Mouse (Mus musculus): ENCODE measurements at regions not wholly inside any gene's neighbourhood (a gene's known extent, or its start where the extent isn't known, plus 50 kb on each side); places are given as distances from the start of the nearest gene placed in this dataset.
A peak's percentile ranks its signal among the peaks of the same experiment; 100 is the strongest.

DNA sequence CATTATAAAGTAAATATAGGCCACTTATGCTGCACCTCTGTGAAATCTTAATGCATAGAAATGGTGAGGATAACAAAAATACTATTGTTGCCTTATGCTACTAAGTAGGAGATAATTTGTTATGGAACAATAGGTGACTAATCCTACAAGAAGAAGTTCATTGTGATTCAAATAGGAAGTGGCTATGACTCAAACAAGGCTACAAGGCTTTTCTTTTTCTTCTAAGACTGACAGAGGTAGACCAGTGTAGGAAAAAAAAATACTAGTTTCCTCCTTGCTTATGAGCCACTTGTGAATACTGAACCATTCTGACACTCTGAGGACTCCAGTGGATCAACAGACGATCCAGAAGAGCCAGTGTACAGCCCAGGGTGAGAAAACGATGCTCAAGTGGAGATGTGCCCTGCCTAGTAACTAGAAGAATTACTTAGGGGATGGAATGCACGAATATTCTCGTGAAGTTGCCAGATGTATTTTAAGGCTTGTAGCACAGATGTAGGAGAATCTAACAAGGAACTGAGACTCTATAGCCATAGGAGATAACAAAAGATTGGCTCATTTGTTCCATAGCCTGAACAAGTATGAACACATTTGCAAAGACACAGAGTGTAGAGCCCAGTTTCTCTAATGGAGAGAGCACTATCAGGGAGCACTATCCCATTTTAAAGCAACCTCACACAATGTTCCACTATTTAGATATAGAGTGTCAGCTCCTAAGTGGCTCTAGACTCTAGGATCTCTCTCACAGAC, 60.3 kb downstream of the Fzd1 start:
- no peak for DNase-seq

DNA sequence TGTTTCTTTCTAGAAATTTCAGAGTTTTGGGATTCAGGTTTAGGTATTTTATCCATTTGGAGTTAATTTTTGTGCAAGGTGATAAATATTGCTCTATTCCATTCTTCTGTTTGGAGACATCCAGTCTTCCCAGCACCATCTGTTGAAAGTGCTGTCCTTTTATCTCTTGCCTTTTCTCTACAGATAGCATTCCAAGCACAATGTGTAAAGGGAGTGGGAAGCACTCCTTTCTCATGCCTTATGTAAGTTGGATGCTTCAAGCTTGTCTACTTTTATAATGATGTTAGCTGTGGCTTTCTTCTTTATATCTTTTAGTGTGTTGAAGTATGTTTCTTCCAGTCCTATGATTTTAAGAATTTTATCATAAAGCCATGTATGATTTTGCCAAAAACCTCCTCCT, 61.1 kb downstream of the Fzd1 start:
- DNase-seq: no peak

DNA sequence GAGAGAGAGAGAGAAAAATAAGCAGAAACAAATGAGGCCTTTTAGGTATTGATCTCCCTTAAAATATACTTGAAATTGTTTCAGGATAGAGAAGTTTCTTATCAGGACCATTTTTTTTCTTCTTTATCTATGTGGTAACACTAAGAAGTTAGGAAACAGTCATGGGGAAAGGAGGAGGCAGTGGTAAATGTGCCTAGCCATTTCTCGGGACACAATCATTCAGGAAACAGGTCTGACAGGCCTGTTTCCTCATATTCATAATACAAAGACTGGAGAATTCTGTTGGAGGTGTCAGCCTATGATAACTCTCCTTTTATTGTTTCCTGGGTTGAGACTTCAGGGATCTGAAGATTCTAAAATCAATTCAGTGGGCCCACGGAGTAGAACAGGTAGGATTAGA, 68.7 kb downstream of the Fzd1 start:
- no peak for DNase-seq

DNA sequence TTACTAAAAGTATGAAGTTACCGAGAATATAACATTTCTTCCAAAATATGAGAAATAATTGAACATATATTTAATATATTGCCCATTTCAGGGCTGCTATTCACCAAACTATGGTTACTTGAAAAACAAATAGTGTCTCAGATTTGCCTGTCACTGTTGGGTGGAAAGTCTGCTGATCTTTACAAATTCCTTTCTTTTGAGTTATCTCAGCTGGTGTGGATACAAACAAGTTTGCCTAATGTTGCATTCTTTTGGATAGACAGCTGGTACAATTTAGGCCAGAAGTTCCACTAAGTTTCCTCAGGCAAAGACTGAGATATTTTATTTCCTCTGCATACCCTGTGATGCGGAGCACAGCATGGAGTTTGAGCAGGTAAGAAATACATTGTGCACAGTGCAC, 82.5 kb downstream of the Fzd1 start:
- DNase-seq: no peak

DNA sequence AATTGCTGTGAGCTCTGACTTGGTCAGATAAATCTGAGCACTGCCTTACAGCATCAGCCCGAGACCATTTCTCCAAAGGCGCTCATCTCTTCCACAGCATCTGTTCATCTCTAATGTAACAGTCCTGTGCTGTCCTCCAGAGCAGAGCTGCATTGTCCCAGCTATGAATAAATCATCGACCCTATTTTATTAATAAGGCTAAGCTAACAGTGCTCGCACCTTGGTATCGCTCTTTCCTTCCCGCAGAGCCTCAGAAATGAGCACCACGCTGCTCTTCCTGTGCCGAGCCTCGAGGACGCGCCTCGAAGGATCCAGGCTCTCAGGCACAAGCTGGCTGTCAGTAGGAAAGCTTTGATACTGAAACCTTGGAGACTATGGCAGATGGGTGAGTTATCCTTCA, 91.5 kb downstream of the Fzd1 start:
- DNase-seq: no peak

DNA sequence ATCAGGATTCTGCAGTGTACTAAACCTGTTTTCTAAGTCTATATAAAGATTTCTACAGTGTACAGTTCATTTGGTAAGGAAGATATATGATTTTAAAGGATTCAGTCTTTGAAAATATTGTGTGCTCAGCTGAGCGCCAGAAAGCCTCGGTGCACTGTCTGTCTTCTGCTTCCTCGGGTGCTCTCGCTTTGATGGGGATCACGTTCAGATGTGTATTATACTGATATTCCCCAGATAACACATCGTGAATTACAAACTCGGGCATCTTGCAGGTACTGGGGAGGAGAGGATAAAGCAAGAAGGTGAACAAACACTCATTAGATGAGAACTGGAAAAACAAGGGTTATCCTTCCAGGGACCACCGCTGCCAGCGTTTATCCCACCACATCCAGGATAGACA, 91.9 kb downstream of the Fzd1 start:
- no peak for DNase-seq

DNA sequence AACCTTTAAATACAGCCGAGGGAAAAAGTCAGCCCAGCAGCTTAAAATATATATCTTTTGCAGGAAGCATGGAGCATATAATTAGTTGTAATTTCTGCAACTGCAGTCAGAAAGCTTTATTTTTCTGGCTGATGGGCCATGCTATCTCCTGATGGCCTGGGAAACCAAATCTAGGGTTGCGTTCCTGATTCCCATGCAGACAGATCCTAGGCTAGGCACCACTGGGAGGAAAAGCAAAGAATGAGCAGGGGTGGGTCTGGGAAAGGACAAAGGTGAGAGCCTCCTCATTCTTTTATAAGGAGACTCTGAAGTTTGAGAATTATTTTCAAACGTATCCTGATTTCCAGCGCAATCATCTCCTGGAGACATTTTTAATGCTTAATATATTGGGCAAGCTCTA, 92.9 kb downstream of the Fzd1 start:
- DNase-seq: no peak

DNA sequence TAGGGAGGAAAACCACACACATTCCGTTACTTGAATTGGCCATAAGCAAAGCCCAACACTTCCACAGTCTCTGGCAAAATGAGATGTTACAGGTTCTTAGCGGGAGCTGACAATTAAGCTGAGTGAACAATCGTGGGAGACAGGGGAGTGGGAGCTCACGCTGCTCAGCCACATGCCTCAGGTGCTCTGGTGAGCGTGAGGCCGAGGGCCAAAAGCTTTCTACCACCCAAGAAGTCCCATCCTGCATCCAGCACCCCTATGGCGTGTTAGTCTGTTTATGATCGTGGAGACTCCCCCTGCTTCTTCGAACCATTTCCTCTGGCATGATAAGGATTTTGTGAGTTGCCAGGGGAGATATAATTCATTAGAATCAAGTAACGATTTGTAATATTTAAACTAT, 93.3 kb downstream of the Fzd1 start:
- DNase-seq: no peak

DNA sequence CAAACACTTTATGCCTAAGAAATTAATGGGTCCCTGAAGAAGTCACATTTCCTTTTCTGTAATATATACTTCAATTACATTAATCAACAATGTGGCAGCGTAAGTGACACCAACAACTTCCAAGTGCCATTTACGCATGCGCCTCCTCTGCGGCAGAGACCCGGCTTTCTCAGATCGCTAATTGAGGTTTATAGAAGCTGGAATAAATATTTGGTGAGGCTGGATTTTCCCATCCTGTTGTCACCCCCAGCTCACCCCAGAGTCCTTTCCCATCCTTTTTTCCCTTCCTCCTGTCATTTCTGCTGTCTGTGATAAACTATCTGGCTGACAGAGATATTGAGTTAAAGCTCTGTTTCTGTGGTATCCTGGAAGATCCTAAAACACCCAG, 95.6 kb downstream of the Fzd1 start:
- DNase-seq: peak; percentile 23

DNA sequence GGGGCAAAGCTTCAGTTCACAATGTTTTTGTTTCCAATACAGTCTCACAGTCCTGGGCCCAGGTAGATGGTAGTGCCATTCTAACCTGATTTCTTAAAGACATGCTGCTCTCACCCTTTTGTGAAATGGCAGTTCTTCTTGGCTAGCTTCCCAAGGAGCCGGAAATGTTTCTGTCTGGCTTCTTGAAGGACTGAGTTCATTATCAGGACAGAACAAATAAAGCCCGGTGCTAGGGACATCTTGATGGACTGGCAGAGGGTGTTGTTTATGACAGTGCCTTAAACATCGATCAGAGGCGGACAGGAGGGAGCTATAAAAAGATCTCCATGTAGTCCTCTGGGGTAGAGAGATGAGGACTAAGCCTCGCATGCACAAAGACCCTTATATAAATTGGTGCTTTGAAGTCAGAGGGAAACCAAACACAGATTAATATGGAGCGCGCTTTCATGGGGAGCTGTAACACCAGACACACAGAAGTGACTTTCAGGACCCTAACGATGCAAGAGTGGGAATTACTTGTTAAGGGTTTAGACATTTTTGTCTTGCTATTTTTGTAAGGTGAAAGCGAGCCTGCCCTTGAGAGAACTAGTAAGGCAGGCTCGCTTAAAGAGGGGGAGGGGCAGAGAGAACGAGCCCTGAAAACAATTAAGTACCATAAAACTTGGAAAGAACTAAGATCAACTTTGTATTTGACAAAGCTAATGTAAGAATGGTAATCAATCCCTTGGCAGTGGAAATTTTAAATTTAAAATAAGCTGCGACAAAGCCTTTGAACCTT, 96.2 kb downstream of the Fzd1 start:
- DNase-seq: peak; percentile 37

DNA sequence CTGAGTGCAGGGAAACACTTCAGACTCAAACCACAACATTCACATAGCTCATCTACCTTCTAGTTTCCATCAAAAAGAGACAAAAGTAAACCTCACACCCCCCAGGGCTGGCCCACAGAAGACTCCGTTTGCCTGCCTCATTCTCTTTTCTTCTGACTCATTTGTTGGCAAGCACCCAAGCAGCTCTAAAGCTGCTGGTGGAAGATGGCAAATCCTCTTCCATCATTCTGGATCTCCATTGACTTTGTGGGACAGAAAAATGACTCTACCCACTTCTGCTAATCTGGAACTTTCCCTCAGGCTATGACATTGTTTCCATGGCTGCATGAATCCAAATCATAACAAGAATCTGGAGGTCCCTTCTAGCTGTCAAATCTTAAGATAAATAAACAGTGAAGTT, 99.9 kb downstream of the Fzd1 start:
- DNase-seq: peak; percentile 27

DNA sequence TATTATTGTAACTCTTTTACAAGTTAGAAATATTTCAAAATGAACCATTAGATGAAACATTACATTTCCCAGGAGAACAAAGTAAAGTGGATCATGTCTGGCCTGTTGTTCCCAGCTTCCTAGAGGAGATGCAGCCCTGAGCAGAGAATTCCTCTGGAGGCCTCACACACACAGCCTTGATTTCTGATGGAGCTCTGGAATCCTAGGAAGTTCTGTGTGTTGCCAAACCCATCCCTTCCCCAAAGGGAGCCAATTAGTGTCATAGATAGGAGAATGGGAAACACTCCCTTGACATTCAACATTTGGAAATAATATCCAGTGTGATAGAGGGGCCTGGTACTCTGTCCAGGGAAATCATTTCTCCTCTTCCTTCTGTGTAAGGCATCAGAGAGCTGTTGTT, 103.6 kb downstream of the Fzd1 start:
- DNase-seq: no peak

DNA sequence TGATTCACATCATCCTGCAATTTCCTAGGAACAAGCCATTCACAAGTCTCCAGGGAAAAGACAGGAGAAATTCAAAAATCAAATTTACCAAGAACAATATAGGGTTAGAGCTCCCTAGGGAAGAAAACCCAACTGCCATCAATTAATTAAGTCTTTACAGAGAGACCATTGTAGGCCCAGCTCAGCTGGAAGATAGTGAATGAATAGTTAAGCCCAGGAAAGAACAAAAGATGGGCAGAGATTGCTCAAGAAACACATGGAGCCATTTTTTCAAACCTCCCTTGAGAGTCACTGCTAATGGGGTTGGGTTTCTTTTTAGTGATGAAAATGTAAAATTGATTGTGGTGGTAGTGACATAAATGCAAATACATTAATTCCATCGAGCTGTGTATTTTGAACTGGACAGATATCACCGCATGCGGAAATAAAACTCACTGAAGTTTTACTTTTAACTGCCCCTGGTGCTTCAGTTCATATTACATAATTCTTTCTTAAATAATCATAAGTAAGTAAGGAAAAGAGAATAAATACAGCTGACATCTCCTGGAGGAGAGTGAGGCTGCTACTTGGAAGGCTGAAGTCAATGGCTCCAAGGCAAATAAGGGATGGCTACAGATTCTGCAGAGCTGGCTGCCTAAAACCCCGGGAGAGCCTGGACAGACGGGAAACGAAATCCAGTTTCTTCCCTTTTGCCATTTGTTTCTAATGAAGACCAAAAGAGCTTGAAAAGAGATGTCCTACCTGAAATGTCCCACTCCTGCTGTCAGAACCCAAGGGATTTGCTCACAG, 106.5 kb downstream of the Fzd1 start:
- DNase-seq: no peak

DNA sequence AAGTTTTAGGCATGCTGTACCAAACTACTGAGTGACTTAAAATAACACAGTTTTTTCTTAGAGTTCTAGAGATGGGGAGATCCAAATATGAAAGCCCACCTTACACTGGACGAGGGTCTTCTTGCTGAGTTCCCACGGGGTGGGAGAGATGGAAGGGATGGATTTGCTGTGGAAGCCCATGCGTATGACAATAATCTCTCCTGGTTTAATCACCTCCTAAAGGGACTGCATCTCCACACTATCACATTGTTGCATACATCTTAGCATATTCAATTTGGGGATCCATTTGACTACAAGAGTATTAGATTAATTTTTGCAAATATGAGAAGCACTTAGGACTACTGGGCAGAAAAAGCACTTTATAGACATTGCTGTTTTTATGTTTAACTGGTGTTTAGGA, 107.1 kb downstream of the Fzd1 start:
- no peak for DNase-seq

DNA sequence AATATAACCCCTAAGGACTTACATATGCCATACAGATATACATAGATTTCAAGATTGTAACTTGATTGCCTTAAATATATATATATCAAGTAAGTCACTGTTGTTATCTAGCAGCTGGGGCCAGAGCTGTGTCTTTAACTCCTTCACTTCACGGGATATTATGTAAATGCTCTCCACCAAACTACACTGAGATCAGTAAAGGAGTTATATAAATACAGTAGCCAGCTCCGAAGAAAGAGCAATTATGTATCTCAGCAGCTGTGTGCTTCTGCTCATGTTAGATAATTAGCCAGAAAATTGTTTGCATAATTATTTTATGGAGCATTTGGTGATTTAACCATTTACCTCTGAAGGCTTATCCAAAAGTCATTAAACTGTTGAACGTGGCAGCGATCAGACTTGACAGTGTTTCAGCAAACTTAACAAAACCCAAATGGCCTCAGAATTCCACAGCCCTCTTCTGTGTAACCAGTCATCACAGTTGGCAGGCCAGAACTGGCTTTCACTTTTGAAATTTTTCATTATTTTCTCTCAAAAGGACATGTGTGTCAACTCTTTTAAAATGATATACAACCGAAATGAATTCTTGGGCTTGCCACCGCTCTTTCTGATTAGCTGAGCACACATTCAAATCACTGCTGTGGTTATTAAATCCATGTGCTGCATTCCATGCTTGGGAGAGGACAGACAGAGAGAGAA, 107.8 kb downstream of the Fzd1 start:
- DNase-seq: no peak

DNA sequence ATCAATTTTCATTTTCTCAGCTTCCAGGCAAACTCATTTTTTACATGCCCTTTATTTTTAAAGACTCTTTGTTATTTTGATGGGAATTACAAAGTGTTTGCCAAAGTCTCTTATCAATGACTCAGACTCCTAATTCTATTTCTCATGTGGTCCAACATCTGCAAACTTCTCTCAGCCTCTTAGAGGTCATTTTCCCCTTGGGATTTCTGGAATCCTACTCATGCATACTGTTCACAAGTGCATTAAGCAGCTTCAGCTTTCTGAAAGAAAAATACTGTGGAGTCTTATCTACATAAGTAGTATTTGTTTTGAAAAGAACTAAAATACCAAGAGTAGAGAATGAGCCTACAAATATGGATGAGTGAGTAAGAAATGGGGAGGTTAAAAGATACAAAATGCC, 116.8 kb downstream of the Fzd1 start:
- no peak for DNase-seq

DNA sequence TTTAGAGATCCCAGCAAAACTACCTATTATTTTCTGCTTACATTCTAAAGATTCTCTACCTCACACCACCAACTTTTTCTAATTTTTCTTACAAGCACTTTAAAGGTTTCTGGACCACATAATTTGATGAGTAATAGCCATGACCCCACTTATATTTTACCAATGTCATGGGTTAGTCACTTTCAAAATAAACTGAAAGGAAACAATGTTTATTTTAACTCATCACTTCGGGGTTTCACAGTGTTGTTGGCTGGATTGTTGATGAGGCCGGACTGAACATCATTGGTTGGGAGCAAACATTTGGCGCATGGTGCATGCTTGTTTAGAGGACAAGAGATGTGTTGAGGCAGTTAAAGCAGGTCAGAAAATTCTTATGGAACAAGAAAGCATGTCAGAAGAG, 124.1 kb downstream of the Fzd1 start:
- DNase-seq: no peak

DNA sequence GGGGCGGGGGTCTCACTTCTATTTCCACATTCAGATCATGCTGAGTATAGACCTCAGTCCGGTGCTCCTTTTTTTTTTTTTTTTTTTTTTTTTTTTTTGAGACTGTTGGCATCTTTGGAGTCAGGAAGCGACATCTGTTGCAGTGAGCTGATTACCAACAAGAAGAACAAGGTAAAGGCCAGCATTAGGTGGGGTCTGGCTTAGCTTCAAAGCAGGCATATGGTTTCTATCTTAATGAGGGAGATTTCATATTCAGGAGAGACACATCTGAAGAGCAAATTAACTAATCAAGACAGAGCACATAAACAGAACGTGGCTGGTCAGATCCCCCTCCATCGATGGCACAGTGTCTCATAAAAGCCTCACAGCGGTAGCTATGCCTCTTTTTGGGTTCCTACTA, 132.6 kb downstream of the Fzd1 start:
- DNase-seq: no peak

DNA sequence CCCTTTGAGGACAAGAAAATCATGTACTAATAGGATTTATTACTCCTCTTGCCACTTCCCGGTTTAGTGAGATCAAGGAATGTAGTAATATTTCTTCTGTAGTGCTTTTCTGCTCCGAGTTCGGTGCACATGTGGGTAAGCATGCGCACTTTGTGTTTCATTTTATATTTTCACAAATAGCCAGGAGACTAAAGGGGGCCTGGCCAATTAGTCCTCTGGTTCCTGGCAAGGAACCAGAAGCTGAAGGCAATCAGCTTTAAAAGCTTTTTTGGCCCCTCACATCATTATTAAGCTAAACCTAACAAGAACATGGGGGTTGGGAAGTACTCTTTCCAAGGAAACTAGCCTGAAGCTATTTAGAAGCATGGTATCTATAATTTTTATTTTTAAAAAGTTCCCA, 134.2 kb downstream of the Fzd1 start:
- no peak for DNase-seq

DNA sequence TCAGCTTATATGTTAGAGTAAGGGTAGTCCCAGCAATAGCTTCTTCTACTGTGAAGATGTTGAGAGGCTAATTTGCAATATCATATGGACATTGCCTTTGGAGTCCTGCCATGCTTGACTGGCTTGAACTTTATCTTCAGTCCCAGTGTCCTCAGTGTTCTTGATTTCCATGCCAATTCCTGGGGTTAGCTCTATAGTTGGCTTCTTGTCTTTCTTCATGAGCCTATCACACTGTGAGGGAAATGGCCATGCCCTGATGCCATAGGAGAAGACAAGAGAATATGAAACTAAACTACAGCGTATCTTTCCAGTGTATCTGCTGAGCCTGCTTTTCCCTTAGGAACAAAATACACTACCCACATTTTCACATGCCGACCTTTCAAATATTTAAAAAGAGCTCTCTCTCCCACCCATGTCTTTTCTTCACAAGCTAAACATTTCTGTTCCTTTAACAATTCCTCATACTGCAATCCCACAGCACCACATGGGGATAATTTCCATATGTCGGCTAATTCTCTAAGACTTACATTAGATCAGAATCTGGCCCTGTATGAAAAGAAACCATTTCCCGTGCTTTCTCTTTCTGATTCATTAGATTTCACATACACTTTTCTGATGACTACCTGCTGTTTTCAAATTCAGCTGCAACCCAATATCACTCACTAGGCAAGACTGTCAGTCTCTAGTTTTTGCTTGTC, 137.2 kb downstream of the Fzd1 start:
- no peak for DNase-seq

DNA sequence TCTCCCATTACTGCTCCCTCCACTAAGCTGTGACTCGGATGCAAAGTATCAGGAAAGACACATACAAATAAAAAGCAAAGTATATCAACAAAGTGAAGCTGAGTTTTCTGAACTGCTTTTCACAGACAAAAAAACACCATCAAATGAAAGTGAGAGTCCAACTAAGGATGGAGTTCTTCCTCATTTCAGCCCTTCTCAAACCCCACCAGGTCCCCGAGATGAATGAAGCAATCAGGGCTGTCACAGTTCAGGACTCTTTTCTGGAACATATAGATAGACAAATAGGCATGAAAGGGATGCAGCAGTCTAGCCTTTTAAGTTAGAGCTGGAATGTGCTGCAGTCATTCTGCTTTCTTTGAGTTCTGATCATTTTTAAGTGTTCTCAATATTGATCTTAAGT, 142.6 kb downstream of the Fzd1 start:
- no peak for DNase-seq

DNA sequence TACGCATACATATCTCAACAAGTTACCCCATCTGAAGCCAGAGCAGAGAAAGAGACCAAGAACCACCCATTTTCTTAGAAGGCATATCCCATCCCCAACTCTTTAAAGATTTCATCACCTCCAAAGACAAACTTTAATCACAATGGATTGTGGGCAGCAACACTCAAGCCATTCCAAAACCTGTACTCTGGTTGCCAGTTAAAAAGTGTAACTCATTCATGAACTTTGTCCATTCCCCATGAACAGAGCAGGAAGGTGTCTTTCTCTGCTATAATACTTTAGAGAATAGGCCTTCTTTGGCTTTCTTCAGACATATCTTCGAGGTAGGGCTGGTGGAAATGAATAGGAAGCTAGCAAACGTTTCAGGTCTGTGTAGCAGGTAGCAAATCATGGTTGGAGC, 160.4 kb downstream of the Fzd1 start:
- no peak for DNase-seq

DNA sequence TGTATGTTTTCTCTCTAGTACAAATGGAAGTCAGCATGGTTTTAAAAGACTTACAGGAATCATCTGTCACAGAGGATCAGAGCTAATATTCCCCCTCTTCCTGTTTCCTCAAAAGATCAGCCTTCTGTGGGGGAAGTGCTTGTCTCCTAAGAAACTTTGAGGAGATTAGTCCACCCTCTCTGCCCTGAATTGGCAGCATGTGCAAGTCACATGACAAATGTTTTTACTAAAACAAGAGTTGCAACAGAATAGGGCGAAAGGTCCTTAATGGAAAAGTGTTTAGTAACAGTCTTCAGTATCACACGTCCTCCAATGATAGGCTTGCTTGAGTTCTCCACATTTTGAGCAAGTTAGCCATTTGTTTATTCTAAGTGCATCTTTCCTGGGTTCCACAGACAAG, 162.8 kb downstream of the Fzd1 start:
- DNase-seq: peak; percentile 48
